Mouse (Mus musculus): ENCODE measurements around the gene Gm9833. TPM values are rescaled to one million over a fixed set of nuclear protein-coding genes. Genes with fewer than 3 reads are reported as not detected.
"Not testable (repeated sequence)": the region's sequence is repeated elsewhere in the genome, so short reads cannot be mapped to it uniquely, and the experiment has no call there.

Gene Gm9833
- 5.0 and 5.6 TPM in 2 replicates for polyA plus RNA-seq (2016; fragmentation: Nextera tagmentation; extraction: Ambion mirVana)

DNA sequence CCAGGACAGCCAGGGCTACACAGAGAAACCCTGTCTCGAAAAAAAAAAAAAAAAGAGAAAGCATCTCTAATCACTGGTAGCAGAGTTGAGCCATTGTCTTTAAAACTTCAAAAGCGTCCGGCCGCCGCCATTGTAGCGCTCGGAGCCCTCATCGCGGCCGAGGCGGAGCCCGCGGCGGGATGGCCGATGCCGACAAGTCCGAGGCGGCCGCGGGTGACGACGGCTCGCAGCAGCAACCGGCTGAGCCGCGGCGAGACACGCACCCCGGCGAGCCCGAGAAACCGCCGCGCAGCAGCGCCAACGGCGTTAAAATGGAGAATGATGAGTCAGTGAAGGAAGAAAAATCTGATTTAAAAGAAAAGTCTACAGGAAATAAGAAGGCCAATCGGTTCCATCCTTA lies at the start of gene Gm9833:
Gene Gm9833 (plus strand): TSS at position 117 of the 400 bp plus-strand sequence.
- H3K4me3 ChIP-seq, result peak within 1 kb of the TSS; percentile 30; the same call in 1 of the 2 replicates
- DNase-seq (ENCODE audit: low spot score); H3K9me3 ChIP-seq; H3K27ac ChIP-seq (replicated peaks); H3K4me1 ChIP-seq; H3K36me3 ChIP-seq (replicated peaks): not testable (repeated sequence)
- peaks cover 22% of the 10 kb centered on the region for H3K27me3 ChIP-seq (replicated peaks; ENCODE audit: low read depth, poor library complexity, severe bottlenecking)
- 47% methylated on average over 38 of the region's 38 CpGs for WGBS

DNA sequence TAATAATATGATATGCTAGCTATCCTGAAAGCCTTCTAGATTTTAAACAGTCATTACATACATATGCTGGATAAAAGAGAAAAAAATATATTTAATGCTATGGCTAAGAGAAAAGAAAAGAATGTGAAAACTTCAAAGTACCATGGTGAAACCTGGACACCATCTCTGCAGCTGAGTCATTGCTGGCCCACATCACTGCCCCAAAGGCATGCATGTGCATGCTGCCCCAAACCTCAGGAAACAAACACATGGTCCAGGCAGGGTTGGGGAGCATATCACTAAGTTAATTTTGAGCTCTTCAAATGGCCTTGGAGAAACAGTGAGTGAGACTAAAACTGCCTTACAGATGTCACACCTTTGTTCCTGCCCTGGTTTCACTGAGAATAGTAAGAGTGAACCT lies 17.8 kb upstream of the Gm9833 start:
- Histone ChIP-seq H3K36me3 (replicated peaks) (no peaks in the 10 kb centered on the region), H3K4me3 (no peak overlapping the region), H3K9me3 (no peaks in the 10 kb centered on the region), H3K27me3 (replicated peaks; ENCODE audit: low read depth, poor library complexity, severe bottlenecking) (no peaks in the 10 kb centered on the region), H3K4me1 (no peaks in the 10 kb centered on the region), H3K27ac (replicated peaks) (no peak overlapping the region)
- no peak for DNase-seq (ENCODE audit: low spot score)

DNA sequence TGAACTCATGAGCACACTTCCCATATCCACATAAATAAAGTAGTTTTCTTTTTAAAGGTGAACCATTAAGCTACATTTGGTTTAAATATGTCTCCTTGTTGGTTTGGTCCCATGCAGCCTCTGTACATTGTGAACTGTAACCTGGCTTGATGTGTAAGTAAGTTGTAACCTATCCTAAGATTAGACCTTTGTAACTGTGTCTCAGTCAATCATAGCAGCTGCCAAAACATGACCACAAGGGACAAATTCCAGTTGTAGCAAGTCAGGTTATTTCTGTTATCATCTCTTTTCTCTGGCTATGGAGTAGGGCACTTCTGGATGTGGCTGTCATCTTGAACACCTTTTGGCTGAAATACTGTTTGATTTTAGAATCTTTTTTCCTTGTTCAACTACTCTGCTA lies 12.1 kb upstream of the Gm9833 start:
- Histone ChIP-seq H3K4me1 (no peaks in the 10 kb centered on the region), H3K27me3 (replicated peaks; ENCODE audit: low read depth, poor library complexity, severe bottlenecking) (no peaks in the 10 kb centered on the region), H3K4me3 (no peak overlapping the region), H3K36me3 (replicated peaks) (no peaks in the 10 kb centered on the region), H3K27ac (replicated peaks) (no peak overlapping the region), H3K9me3 (no peaks in the 10 kb centered on the region)
- no peak for DNase-seq (ENCODE audit: low spot score)

DNA sequence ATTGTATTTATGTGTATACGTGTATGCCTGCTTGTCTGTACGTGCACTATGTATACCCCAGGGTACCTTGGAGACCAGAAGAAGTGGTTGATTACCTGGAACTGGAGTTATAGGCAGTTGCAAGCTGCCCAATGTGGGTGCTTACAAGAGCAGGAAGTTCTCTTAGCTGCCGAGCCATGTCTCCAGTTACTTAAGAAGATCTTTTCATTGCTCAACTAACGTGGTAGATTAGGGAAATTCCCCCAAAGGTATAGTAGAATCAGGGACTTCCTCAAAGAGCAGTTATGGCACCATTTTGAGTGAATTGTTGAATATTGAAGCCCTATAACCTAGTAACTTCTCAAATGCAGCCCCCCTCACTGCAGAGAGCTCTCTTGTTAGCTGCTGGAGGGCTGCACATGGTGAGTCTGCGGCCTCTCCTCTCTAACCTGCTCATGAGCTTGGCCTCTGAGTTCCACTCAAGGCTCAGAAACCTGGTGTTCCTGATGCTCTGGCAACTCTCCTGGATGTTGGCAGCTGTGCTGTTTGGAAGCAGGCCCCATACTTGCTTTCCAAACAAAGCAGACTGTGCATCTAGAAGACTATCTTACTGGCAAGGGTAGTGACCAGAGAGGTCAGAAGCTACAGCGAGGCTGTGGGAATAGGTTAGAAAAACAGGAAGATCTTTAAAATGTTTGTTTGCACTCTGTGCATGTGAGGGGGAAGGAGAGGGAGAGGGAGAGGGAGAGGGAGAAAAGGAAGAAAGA lies 10.6 kb upstream of the Gm9833 start:
- no peaks in the 10 kb centered on the region for H3K36me3 ChIP-seq (replicated peaks)
- H3K9me3 ChIP-seq, result no peaks in the 10 kb centered on the region
- H3K4me3 ChIP-seq, result no peak overlapping the region
- no peak overlapping the region for H3K27ac ChIP-seq (replicated peaks)
- H3K4me1 ChIP-seq, result peaks cover 6% of the 10 kb centered on the region
- H3K27me3 ChIP-seq (replicated peaks; ENCODE audit: low read depth, poor library complexity, severe bottlenecking), result no peaks in the 10 kb centered on the region
- WGBS, result 76% methylated on average over 6 of the region's 6 CpGs
- no peak for DNase-seq (ENCODE audit: low spot score)

DNA sequence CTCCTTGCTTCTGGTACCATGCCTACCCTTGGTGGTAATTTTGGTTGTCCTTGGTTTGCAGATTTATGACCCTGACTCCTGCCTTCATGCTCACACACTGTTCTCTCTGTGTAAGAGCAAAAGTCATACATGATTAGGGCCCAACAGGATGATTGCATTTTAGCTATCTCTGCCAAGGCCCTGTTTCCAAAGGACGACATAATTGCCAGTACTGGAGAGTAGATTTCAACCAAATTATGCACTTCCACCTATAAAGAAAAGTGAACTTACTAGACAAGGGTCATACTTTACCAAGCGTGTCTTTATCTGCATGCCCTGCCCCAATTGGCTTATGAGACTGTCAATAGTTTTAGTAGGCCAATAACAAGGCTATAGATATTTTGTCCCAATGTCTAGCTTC lies 9.8 kb upstream of the Gm9833 start:
- no peaks in the 10 kb centered on the region for H3K27me3 ChIP-seq (replicated peaks; ENCODE audit: low read depth, poor library complexity, severe bottlenecking)
- H3K36me3 ChIP-seq (replicated peaks), result no peaks in the 10 kb centered on the region
- DNase-seq (ENCODE audit: low spot score), result no peak
- 82% methylated on average over 2 of the region's 2 CpGs for WGBS
- peaks cover 8% of the 10 kb centered on the region for H3K4me1 ChIP-seq
- no peak overlapping the region for H3K4me3 ChIP-seq
- H3K27ac ChIP-seq (replicated peaks), result no peak overlapping the region
- no peaks in the 10 kb centered on the region for H3K9me3 ChIP-seq

DNA sequence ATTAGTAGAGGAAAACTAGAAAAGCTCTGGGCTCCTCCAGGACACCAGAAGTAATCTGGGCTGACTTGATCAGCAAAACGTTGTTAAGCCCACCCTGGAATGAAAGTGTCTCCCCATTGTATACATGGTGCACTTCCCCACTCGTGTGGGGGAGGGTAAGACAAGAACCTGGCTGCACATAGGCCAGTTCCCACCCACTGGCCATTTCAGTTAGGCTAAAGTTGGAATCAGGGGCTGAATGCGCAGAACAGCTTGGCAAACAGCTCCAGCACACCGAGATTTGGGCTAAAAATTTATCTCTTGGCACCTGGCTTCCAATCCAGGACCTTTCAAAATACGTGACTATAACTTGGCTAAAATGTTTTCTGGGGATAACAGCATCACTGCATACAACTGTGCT lies 6.6 kb upstream of the Gm9833 start:
- no peaks in the 10 kb centered on the region for H3K36me3 ChIP-seq (replicated peaks)
- no peak overlapping the region for H3K27ac ChIP-seq (replicated peaks)
- no peak for DNase-seq (ENCODE audit: low spot score)
- peaks cover 8% of the 10 kb centered on the region for H3K4me1 ChIP-seq
- 81% methylated on average over 5 of the region's 5 CpGs for WGBS
- no peaks in the 10 kb centered on the region for H3K9me3 ChIP-seq
- H3K4me3 ChIP-seq, result no peak overlapping the region
- H3K27me3 ChIP-seq (replicated peaks; ENCODE audit: low read depth, poor library complexity, severe bottlenecking), result peaks cover 3% of the 10 kb centered on the region

DNA sequence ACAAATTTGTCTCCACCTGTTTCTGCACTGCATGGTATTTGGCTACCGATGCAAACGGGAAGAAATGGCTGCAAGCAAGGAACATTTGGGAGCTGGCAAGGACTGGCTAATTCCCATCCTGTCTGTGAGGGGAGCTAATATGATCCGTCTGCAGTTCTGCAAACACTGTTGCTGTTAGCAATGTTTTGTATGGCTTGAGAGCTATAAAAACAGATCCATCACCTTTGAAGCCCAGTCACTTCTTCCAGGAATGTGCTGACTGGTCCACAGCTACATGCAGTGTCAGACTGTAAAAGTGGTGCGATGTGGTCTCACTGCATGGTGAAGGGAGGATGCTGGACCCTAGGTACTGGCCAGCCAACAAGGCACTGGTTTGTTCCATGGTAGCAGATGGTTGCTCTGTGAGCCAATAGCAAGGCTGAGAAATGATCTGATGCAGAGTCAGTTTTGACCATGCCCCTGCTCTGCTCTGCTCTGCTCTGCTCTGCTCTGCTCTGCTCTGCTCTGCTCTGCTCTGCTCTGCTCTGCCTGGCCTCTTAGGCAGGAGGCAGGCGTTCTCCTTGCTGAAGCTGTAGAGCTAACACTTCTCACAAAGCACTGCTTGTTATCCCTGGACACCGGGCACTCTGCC lies 5.9 kb upstream of the Gm9833 start:
- no peaks in the 10 kb centered on the region for H3K9me3 ChIP-seq
- no peak for DNase-seq (ENCODE audit: low spot score)
- H3K4me3 ChIP-seq, result no peak overlapping the region
- 54% methylated on average over 6 of the region's 6 CpGs for WGBS
- H3K27ac ChIP-seq (replicated peaks), result no peak overlapping the region
- no peaks in the 10 kb centered on the region for H3K36me3 ChIP-seq (replicated peaks)
- peaks cover 8% of the 10 kb centered on the region for H3K4me1 ChIP-seq
- H3K27me3 ChIP-seq (replicated peaks; ENCODE audit: low read depth, poor library complexity, severe bottlenecking), result peaks cover 10% of the 10 kb centered on the region

DNA sequence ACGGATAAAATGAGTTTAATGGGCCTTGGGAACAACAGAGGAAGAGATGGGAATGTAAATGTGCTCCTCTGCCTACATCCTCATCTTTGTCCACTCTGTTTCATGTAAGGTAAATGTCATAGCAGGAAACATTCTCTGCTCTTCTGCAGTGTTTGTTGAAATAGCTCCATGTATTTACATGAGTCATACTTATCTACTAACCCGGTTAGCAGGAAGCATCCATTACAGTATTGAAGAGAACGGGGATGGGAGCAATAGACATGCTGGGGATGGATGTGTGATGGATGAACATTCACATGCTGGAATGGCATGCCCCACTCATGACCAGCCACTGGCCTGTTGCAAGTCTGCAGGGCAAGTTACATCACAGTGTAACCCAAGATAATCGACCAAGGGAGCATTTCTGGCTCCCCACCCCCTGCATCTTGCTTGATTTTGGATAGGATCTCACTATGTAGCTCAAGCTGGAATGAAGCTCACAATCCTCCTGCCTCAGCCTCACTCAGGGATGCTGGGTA lies 5.3 kb upstream of the Gm9833 start:
- H3K4me3 ChIP-seq, result no peak overlapping the region
- H3K9me3 ChIP-seq, result peaks cover 2% of the 10 kb centered on the region; the same call in 1 of the 2 replicates
- H3K27ac ChIP-seq (replicated peaks), result no peak overlapping the region
- 68% methylated on average over 4 of the region's 4 CpGs for WGBS
- DNase-seq (ENCODE audit: low spot score), result no peak
- peaks cover 16% of the 10 kb centered on the region for H3K27me3 ChIP-seq (replicated peaks; ENCODE audit: low read depth, poor library complexity, severe bottlenecking)
- peaks cover 8% of the 10 kb centered on the region for H3K4me1 ChIP-seq
- no peaks in the 10 kb centered on the region for H3K36me3 ChIP-seq (replicated peaks)

DNA sequence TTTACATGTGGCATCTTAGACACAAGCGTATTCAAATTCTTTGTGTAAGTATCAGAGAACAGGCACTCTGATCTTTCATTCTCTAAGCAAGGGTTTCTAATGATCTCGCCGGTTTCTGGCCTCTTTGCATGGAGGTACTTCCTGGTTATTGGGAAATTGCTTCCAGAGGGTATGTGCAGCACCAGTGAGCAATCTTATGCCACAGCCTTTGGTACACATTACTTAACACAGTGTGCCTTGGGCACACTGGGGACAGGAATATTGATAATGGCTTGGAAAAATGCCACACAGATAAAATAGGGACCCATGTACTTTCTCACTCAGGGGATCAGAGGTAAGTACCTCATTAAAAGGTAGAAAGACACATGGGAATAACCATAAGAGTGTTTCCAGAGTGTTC lies 3.8 kb upstream of the Gm9833 start:
- no peak overlapping the region for H3K4me3 ChIP-seq
- no peaks in the 10 kb centered on the region for H3K36me3 ChIP-seq (replicated peaks)
- DNase-seq (ENCODE audit: low spot score), result no peak
- peaks cover 8% of the 10 kb centered on the region for H3K4me1 ChIP-seq
- peaks cover 22% of the 10 kb centered on the region for H3K27me3 ChIP-seq (replicated peaks; ENCODE audit: low read depth, poor library complexity, severe bottlenecking)
- peaks cover 3% of the 10 kb centered on the region; the same call in 1 of the 2 replicates for H3K9me3 ChIP-seq
- 68% methylated on average over 3 of the region's 3 CpGs for WGBS
- no peak overlapping the region for H3K27ac ChIP-seq (replicated peaks)

DNA sequence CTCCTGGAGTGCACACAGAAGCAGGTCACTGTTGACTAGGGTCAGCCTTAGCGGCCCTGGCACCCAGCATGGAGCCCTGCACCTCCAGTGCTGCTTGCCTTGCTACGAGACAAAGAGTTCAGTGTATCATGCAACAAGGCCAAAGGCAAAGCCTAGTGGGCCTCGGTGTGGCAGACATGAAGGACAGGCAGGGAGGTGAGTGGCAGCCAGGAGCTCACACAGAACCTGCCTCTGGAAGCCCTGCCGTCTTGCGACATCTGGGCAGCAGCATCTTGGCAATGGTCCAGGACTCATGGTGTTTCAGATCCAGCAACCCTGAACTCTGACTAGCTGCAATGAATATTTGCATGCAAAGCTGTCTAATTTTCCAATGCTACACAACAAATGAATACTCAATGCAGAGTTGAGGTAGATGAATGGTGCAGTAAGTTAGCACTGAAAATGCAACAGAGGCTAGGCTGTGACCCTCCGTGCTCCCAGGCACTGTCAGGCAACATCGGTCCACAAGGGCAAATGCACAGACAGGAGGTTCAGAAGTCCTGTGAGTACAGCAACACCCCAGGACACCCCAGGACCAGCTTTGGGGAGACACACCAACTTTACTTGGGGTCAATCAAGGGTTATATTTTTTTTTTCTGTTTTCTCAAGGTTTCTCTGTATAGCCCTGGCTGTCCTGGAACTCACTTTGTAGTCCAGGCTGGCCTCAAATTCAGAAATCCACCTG lies 2.4 kb upstream of the Gm9833 start:
- H3K27ac ChIP-seq (replicated peaks), result no peak overlapping the region; the same call in 1 of the 2 replicates

DNA sequence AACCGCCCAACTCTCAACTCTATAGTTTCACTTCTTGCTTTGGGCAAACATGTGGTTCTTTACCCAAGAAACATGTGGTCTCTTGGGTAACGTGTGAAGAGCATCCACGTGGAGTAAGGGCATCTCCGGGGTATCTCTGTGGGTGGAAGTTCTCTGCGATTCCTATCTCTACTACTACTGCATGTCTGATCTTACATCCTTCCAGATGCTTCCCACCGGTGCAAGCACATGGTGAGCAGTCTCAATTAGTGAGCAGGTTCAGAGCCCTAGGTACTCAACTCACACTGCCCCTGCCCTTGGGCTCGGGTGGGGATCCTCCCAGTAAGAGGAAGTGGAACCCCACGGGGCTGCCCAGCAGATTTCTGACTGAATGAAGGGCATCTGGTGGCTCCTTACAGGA lies 399 bp upstream of the Gm9833 start:
- Histone ChIP-seq H3K36me3 (replicated peaks) (no peaks in the 10 kb centered on the region), H3K27ac (replicated peaks) (no peak overlapping the region), H3K27me3 (replicated peaks; ENCODE audit: low read depth, poor library complexity, severe bottlenecking) (peaks cover 22% of the 10 kb centered on the region), H3K4me1 (peaks cover 2% of the 10 kb centered on the region), H3K4me3 (no peak overlapping the region; the same call in 1 of the 2 replicates), H3K9me3 (peaks cover 3% of the 10 kb centered on the region; the same call in 1 of the 2 replicates)
- WGBS, result 91% methylated on average over 8 of the region's 8 CpGs
- DNase-seq (ENCODE audit: low spot score), result no peak

More for the DNA sequence above, 2.4 kb upstream of the Gm9833 start:
- no peak for DNase-seq (ENCODE audit: low spot score)
- H3K36me3 ChIP-seq (replicated peaks), result no peaks in the 10 kb centered on the region
- H3K27me3 ChIP-seq (replicated peaks; ENCODE audit: low read depth, poor library complexity, severe bottlenecking), result peaks cover 22% of the 10 kb centered on the region
- H3K4me3 ChIP-seq, result no peak overlapping the region
- WGBS, result 86% methylated on average over 7 of the region's 7 CpGs
- peaks cover 8% of the 10 kb centered on the region for H3K4me1 ChIP-seq
- H3K9me3 ChIP-seq, result peaks cover 3% of the 10 kb centered on the region; the same call in 1 of the 2 replicates

DNA sequence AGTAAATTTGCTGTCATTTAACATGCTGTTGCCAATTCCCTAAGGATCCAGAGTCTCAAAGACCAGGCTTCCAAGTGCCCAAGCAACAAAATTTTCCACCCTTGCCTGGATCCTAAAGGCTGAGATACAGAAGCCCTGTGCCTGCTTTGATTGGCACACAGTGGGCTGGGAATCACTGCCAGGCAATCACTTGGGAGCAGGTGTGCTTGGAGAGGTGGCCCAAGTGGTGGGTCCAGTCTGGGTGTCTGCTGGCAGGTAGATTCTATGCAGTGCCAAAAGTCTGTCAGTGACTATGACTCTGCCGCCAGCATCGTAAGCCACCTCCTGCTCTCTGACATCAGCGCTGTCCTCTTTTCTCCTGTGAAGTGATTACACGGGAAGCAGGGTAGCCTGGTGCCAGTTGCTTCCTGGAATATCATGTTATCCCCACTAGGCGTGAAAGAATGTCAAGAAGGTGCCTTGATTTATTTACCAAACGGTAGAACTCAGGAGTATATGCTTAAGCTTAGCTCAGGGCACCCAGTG lies 3.8 kb downstream of the Gm9833 start:
- no peak for DNase-seq (ENCODE audit: low spot score)
- peaks cover 16% of the 10 kb centered on the region for H3K27me3 ChIP-seq (replicated peaks; ENCODE audit: low read depth, poor library complexity, severe bottlenecking)
- 80% methylated on average over 6 of the region's 6 CpGs for WGBS
- no peak overlapping the region for H3K4me3 ChIP-seq
- no peak overlapping the region for H3K27ac ChIP-seq (replicated peaks)
- peaks cover 5% of the 10 kb centered on the region for H3K4me1 ChIP-seq
- no peaks in the 10 kb centered on the region for H3K36me3 ChIP-seq (replicated peaks)
- H3K9me3 ChIP-seq, result peaks cover 3% of the 10 kb centered on the region; the same call in 1 of the 2 replicates
